Mouse (Mus musculus): ENCODE data around the gene Fgfr2. TPM values are rescaled to one million over a fixed set of nuclear protein-coding genes. Genes with fewer than 3 reads are reported as not detected.

Gene Fgfr2
- total RNA-seq, 2 experiments from 2014 or later = 2.1 to 3.9 TPM

- intact Hi-C loops (cut with DNase I) = no loop called here
Measured at GRCm38 (mm10) chr7:132723906-132724305, 399.2 kb downstream of the Fgfr2 start.

GRCm38 (mm10) chr7:132722401-132723370 is 400.5 kb downstream of the Fgfr2 start:
- intact Hi-C loops (cut with DNase I) = no loop called here
- peak in 1 of 2 experiments; percentile 54 for DNase-seq

More at GRCm38 (mm10) chr7:132723906-132724305, 399.2 kb downstream of the Fgfr2 start:
- DNase-seq = peak; percentile 83 to 86

- DNase-seq = no peak
Measured at GRCm38 (mm10) chr7:132720562-132720961, 402.6 kb downstream of the Fgfr2 start.

GRCm38 (mm10) chr7:132719570-132719969 is 403.6 kb downstream of the Fgfr2 start:
- DNase-seq = no peak
- intact Hi-C loops (cut with DNase I) = no loop called here

More at GRCm38 (mm10) chr7:132720562-132720961, 402.6 kb downstream of the Fgfr2 start:
- intact Hi-C loops (cut with DNase I) = no loop called here

GRCm38 (mm10) chr7:132715259-132715658 is 407.9 kb downstream of the Fgfr2 start:
- no peak for DNase-seq
- intact Hi-C loops (cut with DNase I) = no loop called here

- intact Hi-C loops (cut with DNase I) = loop anchor here (5.0 kb wide), 3 partner anchors 42 to 98 kb away; partner anchors contain the start of gene Fam53b
- peak; percentile 74 to 80 for DNase-seq
Measured at GRCm38 (mm10) chr7:132714236-132714923, 408.8 kb downstream of the Fgfr2 start.

GRCm38 (mm10) chr7:132713483-132714126 is 409.5 kb downstream of the Fgfr2 start:
- intact Hi-C loops (cut with DNase I) = loop anchor here (5.0 kb wide), 3 partner anchors 41 to 99 kb away; partner anchors contain the start of gene Fam53b

GRCm38 (mm10) chr7:132712956-132713355 is 410.2 kb downstream of the Fgfr2 start:
- intact Hi-C loops (cut with DNase I) = loop anchor here (5.0 kb wide), 3 partner anchors 41 to 99 kb away; partner anchors contain the start of gene Fam53b

More at GRCm38 (mm10) chr7:132713483-132714126, 409.5 kb downstream of the Fgfr2 start:
- peak; percentile 67 to 71 for DNase-seq

GRCm38 (mm10) chr7:132712044-132712708 is 411.0 kb downstream of the Fgfr2 start:
- intact Hi-C loops (cut with DNase I) = loop anchor here (5.0 kb wide), 3 partner anchors 40 to 100 kb away; partner anchors contain the start of gene Fam53b
- DNase-seq = no peak

More at GRCm38 (mm10) chr7:132712956-132713355, 410.2 kb downstream of the Fgfr2 start:
- DNase-seq = no peak

- DNase-seq = no peak
- intact Hi-C loops (cut with DNase I) = loop anchor here (5.0 kb wide), 3 partner anchors 39 to 101 kb away; partner anchors contain the start of gene Fam53b
Measured at GRCm38 (mm10) chr7:132711579-132711978, 411.6 kb downstream of the Fgfr2 start.

- no peak for DNase-seq
Measured at GRCm38 (mm10) chr7:132705130-132705529, 418.0 kb downstream of the Fgfr2 start.

GRCm38 (mm10) chr7:132704310-132704875 is 418.8 kb downstream of the Fgfr2 start:
- intact Hi-C loops (cut with DNase I) = no loop called here
- no peak for DNase-seq

More at GRCm38 (mm10) chr7:132705130-132705529, 418.0 kb downstream of the Fgfr2 start:
- intact Hi-C loops (cut with DNase I) = no loop called here

- intact Hi-C loops (cut with DNase I) = no loop called here
- DNase-seq = no peak
Measured at GRCm38 (mm10) chr7:132703515-132704309, 419.4 kb downstream of the Fgfr2 start.

- intact Hi-C loops (cut with DNase I) = no loop called here
- DNase-seq = no peak
Measured at GRCm38 (mm10) chr7:132702492-132703070, 420.6 kb downstream of the Fgfr2 start.

GRCm38 (mm10) chr7:132702024-132702423 is 421.1 kb downstream of the Fgfr2 start:
- DNase-seq = no peak
- intact Hi-C loops (cut with DNase I) = no loop called here

- intact Hi-C loops (cut with DNase I) = no loop called here
Measured at GRCm38 (mm10) chr7:132701412-132701811, 421.7 kb downstream of the Fgfr2 start.

GRCm38 (mm10) chr7:132700107-132700506 is 423.0 kb downstream of the Fgfr2 start:
- no peak for DNase-seq
- intact Hi-C loops (cut with DNase I) = no loop called here

More at GRCm38 (mm10) chr7:132701412-132701811, 421.7 kb downstream of the Fgfr2 start:
- DNase-seq = no peak

GRCm38 (mm10) chr7:132699639-132700038 is 423.5 kb downstream of the Fgfr2 start:
- intact Hi-C loops (cut with DNase I) = no loop called here
- DNase-seq = no peak

All from heart, postnatal 14 days (tissue).